Comparison of ENCODE assay signal across 8 mouse cellular contexts in genomic region chr3:135522618-135523355, GRCm38 (mm10). TPM values are rescaled to one million over a fixed set of nuclear protein-coding genes. Genes with fewer than 3 reads are reported as not detected.
DNase-seq lines count a peak whose midpoint lies in the region; ATAC-seq and TF ChIP-seq lines count a peak whose summit lies in the region.

No protein-coding gene starts in this region.

- no peaks in the 10 kb centered on the region for H3K9me3 ChIP-seq in G1E (replicated peaks)
- no peaks in the 10 kb centered on the region for H3K9me3 ChIP-seq in embryonic facial prominence, embryonic 15.5 days (replicated peaks)
- no peaks in the 10 kb centered on the region for H3K9me3 ChIP-seq in liver, embryonic 14.5 days (ENCODE audit: control insufficient read depth, low read length)

- H3K27me3 ChIP-seq in kidney, adult 2 months (replicated peaks; ENCODE audit: control insufficient read depth, insufficient read depth, low read length) = no peaks in the 10 kb centered on the region
- no peaks in the 10 kb centered on the region for H3K27me3 ChIP-seq in G1E (ENCODE audit: insufficient read depth, low read length)
- H3K27me3 ChIP-seq in embryonic facial prominence, embryonic 15.5 days = no peaks in the 10 kb centered on the region
- no peaks in the 10 kb centered on the region for H3K27me3 ChIP-seq in liver, embryonic 14.5 days (ENCODE audit: control insufficient read depth, insufficient read depth, low read length)

- no peak overlapping the region for H3K9ac ChIP-seq in embryonic facial prominence, embryonic 15.5 days
- no peak overlapping the region for H3K9ac ChIP-seq in liver, embryonic 14.5 days (replicated peaks)

- DNase-seq in kidney, adult 2 months = no peak
- no peak for DNase-seq in kidney, postnatal 25 days
- no peak for DNase-seq in G1E (ENCODE audit: low spot score)
- no peak for DNase-seq in liver, embryonic 14.5 days (ENCODE audit: low read depth in 3 of 3, low spot score in 3 of 3)
- no peak for DNase-seq in urinary bladder, postnatal 25 days (ENCODE audit: low spot score)
- no peak for DNase-seq in gastrocnemius, postnatal 4 days (ENCODE audit: low spot score in 2 of 2)

- no peak for TF ChIP-seq EP300 in liver, embryonic 14.5 days (IDR thresholded peaks at IDR 0.05; ENCODE audit: low read depth)

- no peak overlapping the region for H3K4me3 ChIP-seq in kidney, adult 2 months (ENCODE audit: insufficient read depth, low read depth, low read length)
- H3K4me3 ChIP-seq in G1E (ENCODE audit: low read depth, low read length) = peak overlapping the region; percentile 8; the same call in 1 of the 2 replicates
- no peak overlapping the region for H3K4me3 ChIP-seq in embryonic facial prominence, embryonic 15.5 days (replicated peaks)
- no peak overlapping the region for H3K4me3 ChIP-seq in liver, embryonic 14.5 days (ENCODE audit: insufficient read depth in 1 of 2, low read depth in 2 of 2, low read length in 2 of 2)

- WGBS in kidney, adult 2 months = 58% methylated on average over 16 of the region's 16 CpGs
- 52% methylated on average over 16 of the region's 16 CpGs for WGBS in embryonic facial prominence, embryonic 15.5 days
- WGBS in liver, embryonic 14.5 days (ENCODE audit: insufficient replicate concordance) = 31% methylated on average over 16 of the region's 16 CpGs

- no peaks in the 10 kb centered on the region for H3K36me3 ChIP-seq in kidney, adult 2 months (ENCODE audit: control insufficient read depth, insufficient read depth, low read length)
- H3K36me3 ChIP-seq in G1E (replicated peaks) = peaks cover 55% of the 10 kb centered on the region
- H3K36me3 ChIP-seq in embryonic facial prominence, embryonic 15.5 days = no peaks in the 10 kb centered on the region
- no peaks in the 10 kb centered on the region for H3K36me3 ChIP-seq in liver, embryonic 14.5 days (replicated peaks; ENCODE audit: control insufficient read depth, insufficient read depth, low read depth)

- ATAC-seq in G1E (ENCODE audit: extremely low read depth, insufficient number of reproducible peaks, low FRiP score, poor library complexity, severe bottlenecking) = no peak
- no peak for ATAC-seq in embryonic facial prominence, embryonic 15.5 days (ENCODE audit: insufficient number of reproducible peaks, low FRiP score, low TSS enrichment, low read depth)
- ATAC-seq in liver, embryonic 14.5 days (ENCODE audit: insufficient read depth) = peak; percentile 55; the same call in 1 of the 2 replicates
- no peak for ATAC-seq in megakaryocyte, adult 5-6 weeks (ENCODE audit: poor library complexity, severe bottlenecking)

- 0 out of 2 replicates have a peak, but pooled peaks cover 3% of the 10 kb centered on the region for H3K4me1 ChIP-seq in kidney, adult 2 months (ENCODE audit: control insufficient read depth, insufficient read depth, low read length)
- peaks cover 16% of the 10 kb centered on the region for H3K4me1 ChIP-seq in G1E (ENCODE audit: insufficient read depth, low read depth, low read length)
- 0 out of 2 replicates have a peak, but pooled peaks cover 5% of the 10 kb centered on the region for H3K4me1 ChIP-seq in embryonic facial prominence, embryonic 15.5 days
- H3K4me1 ChIP-seq in liver, embryonic 14.5 days (replicated peaks; ENCODE audit: control insufficient read depth in 2 of 2, insufficient read depth in 2 of 2, low read length in 1 of 2) = peaks cover 0 to 3% of the 10 kb centered on the region in 2 experiments; a peak in 2 of 4 replicates

- H3K27ac ChIP-seq in kidney, adult 2 months (ENCODE audit: insufficient read depth, low read depth, low read length) = peak overlapping the region; percentile 66
- H3K27ac ChIP-seq in embryonic facial prominence, embryonic 15.5 days (replicated peaks) = no peak overlapping the region
- no peak overlapping the region for H3K27ac ChIP-seq in liver, embryonic 14.5 days

- no peak for TF ChIP-seq POLR2A in kidney, adult 2 months (IDR thresholded peaks at IDR 0.05; ENCODE audit: low read depth, low read length)

- no peak for TF ChIP-seq CTCF in kidney, adult 2 months (conservative IDR thresholded peaks at IDR 0.05; ENCODE audit: insufficient read depth, insufficient read length, low read depth, low read length)
- TF ChIP-seq CTCF in G1E (IDR thresholded peaks at IDR 0.05; ENCODE audit: low read depth, low read length) = no peak
- no peak for TF ChIP-seq CTCF in liver, embryonic 14.5 days (IDR thresholded peaks at IDR 0.05; ENCODE audit: low read depth)

- 0 out of 2 replicates have a peak overlapping the region, but pooled peaks have one; percentile 15 for H3K4me2 ChIP-seq in embryonic facial prominence, embryonic 15.5 days (replicated peaks)
- peak overlapping the region; percentile 11; the same call in 1 of the 2 replicates for H3K4me2 ChIP-seq in liver, embryonic 14.5 days (ENCODE audit: low read depth)

RNA-seq across cellular contexts. Expression of gene Manba, which starts 37.4 kb away (rescaled TPM):
- polyA plus RNA-seq in kidney, adult 2 months (2012; rRNA removed) = 23.6 and 25.8 TPM in 2 replicates
- 19.6 and 30.3 TPM in 2 replicates for total RNA-seq in G1E (2014; fragmentation: Nextera tagmentation)
- 19.0 and 23.7 TPM in 2 replicates for total RNA-seq in G1E (2017)
- polyA plus RNA-seq in G1E (2012) = 2.0 and 2.9 TPM in 2 replicates
- polyA plus RNA-seq in embryonic facial prominence, embryonic 15.5 days (2015; fragmentation: Nextera tagmentation; extraction: Ambion mirVana) = 6.8 and 7.2 TPM in 2 replicates
- polyA plus RNA-seq in liver, embryonic 14.5 days (2012; rRNA removed) = 1.5 and 2.2 TPM in 2 replicates
- polyA plus RNA-seq in liver, embryonic 14.5 days (2014; fragmentation: Nextera tagmentation; extraction: Ambion mirVana) = 4.9 and 5.7 TPM in 2 replicates
- 27.7 and 29.0 TPM in 2 replicates for total RNA-seq in megakaryocyte, adult 5-6 weeks (2015)
- total RNA-seq in megakaryocyte, adult 5-6 weeks (2017) = 28.0 and 31.5 TPM in 2 replicates
- 10 to 100 TPM; 10.9 to 12.7 TPM for total RNA-seq in gastrocnemius, postnatal 4 days (2021)
